Mouse (Mus musculus): ENCODE measurements around the gene Slit3.

GRCm38 (mm10) chr11:35526219-35526762, 405.3 kb downstream of the Slit3 start:
- TF ChIP-seq CTCF (IDR thresholded peaks at IDR 0.05) (no peak), EP300 (IDR thresholded peaks at IDR 0.05) (no peak)

Data from lung, postnatal 0 days (tissue).